Mouse (Mus musculus) brain, embryonic 18.5 days (tissue): Measurements from ENCODE around the gene Ccdc14.
A peak's percentile ranks its signal among the peaks of the same experiment; 100 is the strongest.
"Not testable (repeated sequence)": the region's sequence is repeated elsewhere in the genome, so short reads cannot be mapped to it uniquely, and the experiment has no call there.

ENCODE experiments used
- DNase-seq: peaks from one replicate; pipeline ENCODE4 v3.0.0-alpha.2; 2012; ENCODE audit warnings: low read depth, low spot score

Ccdc14 gene

GRCm38 (mm10) chr16:34711481-34711880 lies 21.1 kb downstream of the Ccdc14 start:
- DNase-seq, result no peak

- no peak for DNase-seq
Observed at GRCm38 (mm10) chr16:34725156-34725555, 34.7 kb downstream of the Ccdc14 start.

GRCm38 (mm10) chr16:34728610-34729009 lies 38.2 kb downstream of the Ccdc14 start:
- not testable (repeated sequence) for DNase-seq

- DNase-seq, result no peak
Observed at GRCm38 (mm10) chr16:34729371-34729770, 39.0 kb downstream of the Ccdc14 start.

- no peak for DNase-seq
Observed at GRCm38 (mm10) chr16:34738656-34739233, 48.3 kb downstream of the Ccdc14 start.

GRCm38 (mm10) chr16:34742930-34743329 lies 52.5 kb downstream of the Ccdc14 start:
- no peak for DNase-seq

- no peak for DNase-seq
Observed at GRCm38 (mm10) chr16:34745065-34745585, 54.7 kb downstream of the Ccdc14 start, which contains the start of gene Mylk. Gene Mylk, plus strand, starts transcription at chr16:34745210.

GRCm38 (mm10) chr16:34748081-34748720 lies 57.8 kb downstream of the Ccdc14 start:
- no peak for DNase-seq

GRCm38 (mm10) chr16:34749536-34749935 lies 59.1 kb downstream of the Ccdc14 start:
- no peak for DNase-seq

GRCm38 (mm10) chr16:34752026-34752425 lies 61.6 kb downstream of the Ccdc14 start:
- DNase-seq, result no peak

- DNase-seq, result no peak
Observed at GRCm38 (mm10) chr16:34752977-34753376, 62.6 kb downstream of the Ccdc14 start.

- no peak for DNase-seq
Observed at GRCm38 (mm10) chr16:34756991-34757390, 66.6 kb downstream of the Ccdc14 start.

- DNase-seq, result no peak
Observed at GRCm38 (mm10) chr16:34758205-34758604, 67.8 kb downstream of the Ccdc14 start.

GRCm38 (mm10) chr16:34763959-34764591 lies 73.7 kb downstream of the Ccdc14 start:
- no peak for DNase-seq

- no peak for DNase-seq
Observed at GRCm38 (mm10) chr16:34765666-34766065, 75.2 kb downstream of the Ccdc14 start.

- DNase-seq, result no peak
Observed at GRCm38 (mm10) chr16:34766193-34766592, 75.8 kb downstream of the Ccdc14 start.

GRCm38 (mm10) chr16:34767443-34767842 lies 77.0 kb downstream of the Ccdc14 start:
- no peak for DNase-seq

- no peak for DNase-seq
Observed at GRCm38 (mm10) chr16:34768436-34768835, 78.0 kb downstream of the Ccdc14 start.

- DNase-seq, result no peak
Observed at GRCm38 (mm10) chr16:34770127-34770526, 79.7 kb downstream of the Ccdc14 start.

- peak; percentile 22 for DNase-seq
Observed at GRCm38 (mm10) chr16:34772445-34773032, 82.1 kb downstream of the Ccdc14 start.
